Mouse (Mus musculus) kidney, adult 8-10 months (tissue): ENCODE results near the gene Oser1.

Source experiments
- DNase-seq, 2 experiments: peaks; one replicate each; pipeline ENCODE4 v3.0.0; 2022

Gene Oser1

GRCm38 (mm10) chr2:163399222-163399621 lies 25.3 kb downstream of the Oser1 start:
- DNase-seq, result no peak

DNA sequence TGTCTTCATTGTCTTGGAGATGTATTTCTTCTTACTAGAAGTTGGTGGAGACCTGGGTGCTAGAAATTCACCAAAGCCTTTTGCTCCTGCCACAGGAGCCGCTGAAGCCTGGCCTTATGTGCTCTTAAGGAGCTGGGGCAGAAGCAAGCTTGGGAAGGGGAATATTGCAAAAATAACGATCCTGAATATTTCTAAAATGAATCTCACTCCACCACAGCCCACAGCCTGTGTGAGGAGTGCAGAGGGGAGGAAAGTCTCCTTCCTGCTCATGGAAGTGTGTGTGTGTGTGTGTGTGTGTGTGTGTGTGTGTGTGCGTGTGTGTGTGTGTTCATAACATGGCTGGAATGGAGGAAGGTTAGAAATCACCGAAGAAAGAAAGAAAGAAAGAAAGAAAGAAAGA lies 25.7 kb downstream of the Oser1 start:
- DNase-seq, result no peak

DNA sequence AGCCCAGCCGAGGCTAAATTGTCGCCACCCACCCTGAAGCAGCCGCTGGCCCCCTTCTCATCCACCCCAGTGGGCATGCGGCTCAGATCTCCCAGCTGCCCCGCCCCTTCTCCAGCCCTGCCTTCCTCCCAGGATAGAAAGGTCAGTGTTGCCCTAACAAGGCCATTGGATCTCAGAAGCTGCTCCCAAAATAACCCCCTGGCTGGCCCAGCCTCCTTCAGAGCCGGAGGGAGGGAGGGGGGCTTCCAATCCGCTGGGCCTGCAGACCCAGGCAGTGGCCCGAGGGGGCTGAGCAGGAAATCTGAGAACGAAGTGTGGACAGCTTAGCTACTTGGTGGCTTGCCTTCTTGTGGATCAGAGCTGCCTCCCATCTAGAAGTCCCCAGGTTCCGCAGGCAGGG lies 26.6 kb downstream of the Oser1 start, which contains the start of gene Jph2:
Gene Jph2 (minus strand): TSS at position 89 of the 400 bp plus-strand sequence.
- DNase-seq, result no peak

DNA sequence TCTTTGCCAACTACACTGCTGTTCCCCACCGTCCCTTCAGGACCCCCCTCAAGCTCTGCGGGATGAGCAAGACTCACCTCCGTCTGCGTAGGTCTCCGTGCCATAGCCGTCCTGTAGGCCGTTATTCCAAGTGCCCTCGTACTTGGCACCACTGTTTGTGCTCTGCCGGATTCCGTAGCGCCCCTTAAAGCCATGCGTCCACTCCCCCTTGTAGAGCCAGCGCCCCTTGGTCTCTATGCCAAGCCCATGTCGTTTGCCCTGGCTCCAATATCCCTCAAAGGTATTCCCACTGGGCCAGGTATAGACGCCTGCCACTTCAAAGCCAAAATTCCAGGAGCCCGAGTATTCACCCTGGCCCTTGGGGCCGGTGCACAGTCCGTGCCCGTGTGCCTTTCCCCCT lies 27.4 kb downstream of the Oser1 start:
- DNase-seq, result no peak

DNA sequence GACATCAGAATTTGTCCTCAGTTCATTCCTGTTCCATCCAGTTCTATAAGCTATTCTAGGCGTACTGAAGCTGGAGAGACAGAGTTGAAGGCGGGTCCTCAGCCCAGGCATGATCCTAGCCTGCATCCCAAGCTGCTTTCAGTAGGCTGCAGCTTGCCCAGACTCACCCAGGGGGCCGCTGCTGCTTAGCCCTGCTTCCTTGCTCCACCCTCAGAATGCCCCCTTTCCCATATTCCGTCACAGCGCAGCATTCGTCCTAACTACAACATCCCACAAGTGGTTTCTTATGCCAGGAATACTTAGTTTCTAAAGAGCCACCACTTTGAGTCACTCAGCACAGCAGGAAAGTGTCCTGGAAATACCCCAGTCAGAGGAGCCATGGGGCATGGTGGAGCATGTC lies 29.5 kb downstream of the Oser1 start:
- no peak for DNase-seq

DNA sequence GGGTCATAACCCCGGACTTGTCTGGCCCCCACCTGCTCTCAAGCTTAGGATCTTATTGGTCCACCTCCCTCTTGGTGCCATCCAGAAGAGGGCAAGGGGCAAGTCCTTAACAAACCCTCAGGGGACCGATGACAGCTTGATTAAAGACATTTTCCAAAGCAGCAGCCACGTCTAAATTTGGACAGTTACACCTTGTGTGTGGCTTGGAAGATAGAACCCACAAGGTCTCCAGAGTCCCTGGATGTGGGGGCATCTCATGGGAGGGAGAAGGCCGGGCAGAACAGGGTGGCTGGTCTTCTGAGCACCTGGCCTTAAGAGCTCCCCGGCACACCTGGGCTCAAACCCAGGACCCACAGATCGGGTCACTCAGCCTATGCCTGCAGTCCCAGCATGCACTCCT lies 30.5 kb downstream of the Oser1 start:
- no peak for DNase-seq

- DNase-seq, result no peak
Observed at GRCm38 (mm10) chr2:163393241-163393640, 31.3 kb downstream of the Oser1 start.

- DNase-seq, result no peak
Observed at GRCm38 (mm10) chr2:163392436-163392835, 32.1 kb downstream of the Oser1 start.

GRCm38 (mm10) chr2:163386423-163387190 lies 37.9 kb downstream of the Oser1 start:
- no peak for DNase-seq

- no peak for DNase-seq
Observed at GRCm38 (mm10) chr2:163385126-163385525, 39.4 kb downstream of the Oser1 start.

DNA sequence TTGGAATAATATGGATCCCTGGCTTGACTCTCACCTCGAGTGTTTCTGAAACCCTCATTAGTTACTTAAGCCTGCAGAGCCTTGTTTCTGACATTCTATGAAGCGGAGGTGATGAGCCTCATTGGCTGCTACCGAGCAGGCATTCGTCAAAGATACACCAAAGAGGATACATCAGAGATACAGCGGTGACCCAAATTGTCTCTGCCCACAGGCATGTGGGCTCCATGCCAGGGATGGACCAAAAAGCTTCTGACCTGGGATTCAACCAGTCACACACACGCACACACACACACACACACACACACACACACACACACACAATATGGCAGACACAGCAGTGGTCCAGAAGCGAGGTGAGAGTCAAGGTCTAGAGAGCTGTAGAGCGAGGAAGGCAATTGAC lies 43.3 kb downstream of the Oser1 start:
- DNase-seq, result no peak

DNA sequence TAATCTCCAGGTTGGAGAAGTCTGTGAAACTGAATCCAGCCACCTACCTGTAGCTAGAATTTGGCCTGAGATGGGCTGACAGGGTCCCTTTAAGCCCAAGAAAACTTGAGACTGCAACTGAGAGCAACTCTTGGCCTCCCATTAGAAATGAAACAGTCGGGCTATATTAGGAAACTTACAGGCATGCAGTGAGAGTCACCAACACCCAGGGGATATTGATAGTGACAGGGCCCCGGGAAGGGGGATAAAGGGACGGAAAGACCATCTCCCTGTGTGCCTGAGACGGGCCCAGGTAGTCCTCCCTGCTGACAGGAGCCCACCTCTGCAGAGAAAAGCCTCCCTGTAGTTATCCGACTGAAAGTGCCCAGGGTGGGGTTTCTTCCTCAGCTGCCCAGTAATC lies 45.1 kb downstream of the Oser1 start:
- no peak for DNase-seq

- DNase-seq, result no peak
Observed at GRCm38 (mm10) chr2:163376082-163376481, 48.4 kb downstream of the Oser1 start.

DNA sequence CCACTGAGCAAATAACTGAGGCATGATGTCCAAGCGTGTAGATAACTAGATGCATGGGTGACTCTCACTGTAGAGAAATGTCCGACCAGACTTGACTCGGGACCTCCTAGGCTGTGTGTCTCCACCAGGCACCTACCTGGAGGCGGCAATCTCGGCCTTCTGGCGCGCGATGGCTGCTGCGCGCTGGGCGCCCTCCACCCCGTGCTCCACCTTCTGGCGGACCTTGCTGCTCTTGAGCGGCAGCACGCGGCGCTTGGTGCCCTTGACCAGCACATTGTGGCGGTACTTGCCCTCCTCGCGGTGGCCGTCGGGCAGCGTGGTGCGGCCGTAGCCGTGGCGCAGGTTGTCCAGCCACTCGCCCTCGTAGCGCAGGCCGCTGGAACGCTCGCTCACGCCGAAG lies 49.0 kb downstream of the Oser1 start:
- DNase-seq, result no peak

GRCm38 (mm10) chr2:163372627-163373026 lies 51.9 kb downstream of the Oser1 start:
- no peak for DNase-seq

GRCm38 (mm10) chr2:163370175-163370574 lies 54.3 kb downstream of the Oser1 start:
- DNase-seq, result no peak

DNA sequence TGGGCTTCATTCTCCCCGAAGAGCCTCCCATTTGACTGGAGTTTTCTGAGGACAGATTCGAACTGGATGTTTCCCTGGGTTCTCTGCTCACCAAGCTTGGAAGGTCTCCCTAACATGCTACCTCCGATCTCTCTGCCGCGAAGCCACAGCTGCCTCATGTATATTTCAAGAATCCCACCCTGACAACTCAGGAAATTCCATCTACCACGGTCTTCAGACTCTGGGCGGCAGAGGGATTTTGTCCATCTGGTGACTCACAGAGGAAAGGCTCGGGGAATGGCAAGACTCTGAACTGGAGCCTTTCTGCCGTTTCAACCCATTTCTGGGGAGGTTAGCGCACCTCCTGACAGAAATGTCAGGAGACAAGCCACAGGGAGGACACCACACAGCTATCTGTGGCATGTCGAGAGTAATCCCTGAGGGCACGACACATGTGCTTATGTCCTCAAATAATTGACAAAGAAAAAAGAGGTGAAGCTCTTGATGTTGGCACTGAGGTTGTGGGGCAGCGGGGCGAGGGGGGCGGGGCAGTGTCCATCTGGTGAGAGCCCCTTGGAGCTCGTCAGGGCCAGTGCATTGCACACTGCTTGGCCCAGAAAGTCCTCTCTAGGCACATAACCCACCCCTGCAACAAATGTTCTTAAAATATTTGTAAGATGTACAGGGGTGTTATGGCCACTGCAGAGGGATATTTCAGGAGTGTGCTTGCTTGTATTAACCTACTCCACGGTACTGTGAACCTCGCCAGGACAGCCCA lies 59.5 kb downstream of the Oser1 start:
- DNase-seq, result no peak

GRCm38 (mm10) chr2:163362940-163363921 lies 61.3 kb downstream of the Oser1 start:
- DNase-seq, result no peak

DNA sequence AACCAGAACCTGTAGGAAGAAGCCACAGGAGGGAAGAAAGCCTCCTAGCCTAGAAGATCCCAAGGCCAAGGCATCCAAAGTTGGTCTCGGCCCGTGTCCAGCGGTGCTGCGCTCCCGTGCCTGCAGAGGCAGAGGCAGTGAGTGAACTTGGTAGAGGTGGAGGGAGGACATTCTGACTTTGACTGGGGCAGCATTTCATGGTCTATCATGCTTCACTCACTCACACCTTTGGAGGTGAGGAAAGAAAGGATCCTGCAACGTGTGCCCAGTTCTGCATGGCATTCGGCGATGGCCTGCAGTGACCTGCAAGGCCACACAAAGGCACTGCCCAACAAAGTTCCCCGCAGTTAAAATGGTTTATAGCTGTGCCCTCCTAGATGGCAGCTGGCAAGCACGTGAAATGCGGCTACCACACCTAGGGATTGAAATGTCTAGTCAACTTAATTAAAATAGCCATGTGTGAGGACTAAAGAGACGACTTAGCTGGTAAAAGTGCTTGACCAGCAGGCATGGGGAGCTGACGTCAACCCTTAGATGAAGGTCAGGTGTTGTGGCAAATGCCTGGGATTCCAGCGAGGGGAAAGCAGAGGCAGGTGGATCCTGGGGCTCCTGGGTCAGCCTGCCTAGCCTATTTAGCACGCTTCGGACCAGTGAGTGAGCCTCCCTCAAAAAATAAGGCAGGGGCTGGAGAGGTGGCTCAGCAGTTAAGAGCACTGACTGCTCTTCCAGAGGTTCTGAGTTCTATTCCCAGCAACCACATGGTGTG lies 63.5 kb downstream of the Oser1 start:
- DNase-seq, result peak in 1 of 2 experiments; percentile 3

GRCm38 (mm10) chr2:163359253-163359652 lies 65.2 kb downstream of the Oser1 start:
- no peak for DNase-seq

- DNase-seq, result no peak
Observed at GRCm38 (mm10) chr2:163358662-163359061, 65.8 kb downstream of the Oser1 start.

- DNase-seq, result no peak
Observed at GRCm38 (mm10) chr2:163356113-163356840, 68.2 kb downstream of the Oser1 start.
